Mouse (Mus musculus) left cerebral cortex, postnatal 14 days (tissue): Measurements from ENCODE around the gene Trcg1. TPM values are rescaled to one million over a fixed set of nuclear protein-coding genes. Genes with fewer than 3 reads are reported as not detected.
A peak's percentile ranks its signal among the peaks of the same experiment; 100 is the strongest.

Source experiments
- DNase-seq, 2 experiments: peaks; one replicate each; pipeline ENCODE4 v3.0.0; 2021 to 2022; ENCODE audit warnings: low spot score in 2 of 2, mixed read lengths in 1 of 2
- intact Hi-C: fragments of 180-260 bp; cut with DNase I; formaldehyde crosslinking; loops from one replicate; pipeline ENCODE4 v1.15.1; 2025
- total RNA-seq, 2 experiments: library from RNA; stranded (reverse); gene quantifications; 2 replicates each; pipeline ENCODE4 v1.2.3; 2021

Trcg1 gene
- total RNA-seq, 2 experiments from 2014 or later: not detected

GRCm38 (mm10) chr9:57257627-57258026, 21.3 kb downstream of the Trcg1 start:
- peak in 1 of 2 experiments; percentile 25 for DNase-seq
- intact Hi-C loops: no loop called here

GRCm38 (mm10) chr9:57259736-57260135, 23.4 kb downstream of the Trcg1 start:
- peak; percentile 91 to 93 for DNase-seq
- intact Hi-C loops: loop anchor here (1.0 kb wide), 1 partner anchor 174 kb away; no protein-coding TSS in a partner anchor

GRCm38 (mm10) chr9:57260940-57261339, 24.6 kb downstream of the Trcg1 start:
- DNase-seq: no peak
- intact Hi-C loops: no loop called here

GRCm38 (mm10) chr9:57261516-57261912, 25.2 kb downstream of the Trcg1 start:
- intact Hi-C loops: no loop called here
- peak; percentile 61 to 71 for DNase-seq

GRCm38 (mm10) chr9:57261913-57262794, 25.8 kb downstream of the Trcg1 start, which contains the start of gene 1700017B05Rik:
1700017B05Rik (minus strand) TSS chr9:57262612.
- intact Hi-C loops: no loop called here
- peak; percentile 32 to 51 for DNase-seq

- intact Hi-C loops: no loop called here
- DNase-seq: no peak
Measured at GRCm38 (mm10) chr9:57262795-57263684, 26.7 kb downstream of the Trcg1 start.

- no peak for DNase-seq
- intact Hi-C loops: no loop called here
Measured at GRCm38 (mm10) chr9:57265125-57265524, 28.8 kb downstream of the Trcg1 start.

- intact Hi-C loops: no loop called here
- no peak for DNase-seq
Measured at GRCm38 (mm10) chr9:57267421-57267820, 31.1 kb downstream of the Trcg1 start.

- intact Hi-C loops: no loop called here
- no peak for DNase-seq
Measured at GRCm38 (mm10) chr9:57268078-57268477, 31.7 kb downstream of the Trcg1 start.

- intact Hi-C loops: no loop called here
Measured at GRCm38 (mm10) chr9:57268575-57268974, 32.2 kb downstream of the Trcg1 start.

GRCm38 (mm10) chr9:57269384-57269783, 33.0 kb downstream of the Trcg1 start:
- DNase-seq: no peak
- intact Hi-C loops: no loop called here

More at GRCm38 (mm10) chr9:57268575-57268974, 32.2 kb downstream of the Trcg1 start:
- no peak for DNase-seq

GRCm38 (mm10) chr9:57270399-57270798, 34.0 kb downstream of the Trcg1 start:
- intact Hi-C loops: no loop called here
- DNase-seq: no peak

GRCm38 (mm10) chr9:57271081-57271480, 34.7 kb downstream of the Trcg1 start:
- no peak for DNase-seq
- intact Hi-C loops: no loop called here

- intact Hi-C loops: no loop called here
- no peak for DNase-seq
Measured at GRCm38 (mm10) chr9:57271837-57272562, 35.6 kb downstream of the Trcg1 start.

GRCm38 (mm10) chr9:57272902-57273804, 36.8 kb downstream of the Trcg1 start:
- intact Hi-C loops: no loop called here
- DNase-seq: no peak

- no peak for DNase-seq
- intact Hi-C loops: no loop called here
Measured at GRCm38 (mm10) chr9:57273805-57274494, 37.6 kb downstream of the Trcg1 start.

- peak; percentile 47 to 53 for DNase-seq
- intact Hi-C loops: no loop called here
Measured at GRCm38 (mm10) chr9:57276311-57276710, 40.0 kb downstream of the Trcg1 start.

GRCm38 (mm10) chr9:57278268-57278667, 41.9 kb downstream of the Trcg1 start:
- DNase-seq: no peak
- intact Hi-C loops: no loop called here
